Mouse (Mus musculus): ENCODE data around the gene Atxn3.

The Atxn3 gene

DNA sequence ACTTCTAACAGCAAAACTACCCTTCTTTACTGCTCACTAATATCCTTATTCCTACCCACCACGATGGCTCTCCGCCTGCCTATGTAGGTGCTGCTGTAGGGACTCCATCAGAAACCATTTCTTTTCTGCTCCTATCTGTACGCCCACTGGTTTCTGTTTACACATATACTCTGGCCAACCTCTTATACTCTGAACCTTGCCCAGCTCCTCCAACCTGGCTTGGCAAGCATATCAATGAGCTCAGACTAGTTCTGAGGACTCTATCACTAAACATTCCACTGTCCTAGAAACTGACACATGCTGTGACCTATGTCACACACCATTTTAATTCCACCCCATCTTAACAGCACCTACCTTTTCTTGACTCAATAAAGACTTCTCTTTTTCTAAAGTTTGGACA lies 68.7 kb downstream of the Atxn3 start:
- no peak for DNase-seq (ENCODE audit: low spot score)

DNA sequence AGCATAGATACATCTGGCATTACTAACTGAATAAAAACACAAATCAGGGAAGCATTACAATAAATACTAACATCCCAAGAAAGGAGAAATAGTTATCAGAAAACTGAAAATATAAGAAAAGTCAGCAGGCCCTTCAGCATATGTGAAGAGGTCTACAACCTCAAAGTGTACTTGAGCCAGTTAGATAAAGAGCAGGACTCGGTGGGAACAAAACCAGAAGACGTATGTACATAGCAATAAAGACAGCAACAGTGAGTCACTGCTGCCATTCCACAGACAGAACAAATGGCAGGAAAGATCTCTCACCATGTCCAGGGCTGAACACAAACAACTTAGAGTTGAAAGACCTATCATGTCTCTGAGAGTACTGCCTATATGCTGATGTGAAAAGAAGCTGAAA lies 69.7 kb downstream of the Atxn3 start:
- no peak for DNase-seq (ENCODE audit: low spot score)

DNA sequence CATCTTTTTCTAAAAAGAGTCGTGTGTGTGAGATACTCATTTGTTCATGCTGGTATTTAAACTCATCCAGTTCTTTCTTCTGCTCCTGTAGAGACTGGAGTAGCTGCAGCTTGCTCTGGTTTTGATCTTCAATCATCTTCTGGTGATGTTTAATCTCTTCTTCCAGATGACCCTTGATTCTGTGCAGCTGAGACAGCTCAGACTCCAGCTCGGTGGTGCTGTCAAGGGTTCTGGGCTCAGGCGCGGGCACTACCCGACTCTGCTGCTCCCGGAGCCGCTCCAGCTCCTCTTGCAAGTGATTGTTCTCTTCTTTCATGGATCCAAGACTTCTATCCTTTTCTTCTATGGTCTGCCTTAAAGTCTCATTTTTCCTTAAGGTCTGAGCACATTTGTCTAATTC lies 73.1 kb downstream of the Atxn3 start:
- DNase-seq (ENCODE audit: low spot score): no peak

DNA sequence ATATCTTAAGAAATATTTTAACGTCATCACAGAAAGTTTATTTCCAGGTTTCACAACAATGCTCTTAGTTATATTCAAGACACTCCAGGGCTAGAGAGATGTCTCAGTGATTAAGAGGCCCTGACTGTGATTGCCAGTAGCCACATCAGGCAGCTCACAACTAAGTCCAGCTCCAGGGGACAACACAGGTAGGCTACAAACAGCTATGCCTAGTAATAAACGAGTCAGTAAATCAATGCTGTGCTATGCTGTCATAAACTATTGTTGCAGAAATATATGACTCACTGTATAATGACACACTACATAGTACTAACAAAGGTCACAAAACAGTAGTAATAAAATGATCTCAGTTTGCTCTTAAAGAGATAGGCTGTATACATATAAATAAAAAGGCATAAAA lies 81.7 kb downstream of the Atxn3 start:
- DNase-seq (ENCODE audit: low spot score): no peak

DNA sequence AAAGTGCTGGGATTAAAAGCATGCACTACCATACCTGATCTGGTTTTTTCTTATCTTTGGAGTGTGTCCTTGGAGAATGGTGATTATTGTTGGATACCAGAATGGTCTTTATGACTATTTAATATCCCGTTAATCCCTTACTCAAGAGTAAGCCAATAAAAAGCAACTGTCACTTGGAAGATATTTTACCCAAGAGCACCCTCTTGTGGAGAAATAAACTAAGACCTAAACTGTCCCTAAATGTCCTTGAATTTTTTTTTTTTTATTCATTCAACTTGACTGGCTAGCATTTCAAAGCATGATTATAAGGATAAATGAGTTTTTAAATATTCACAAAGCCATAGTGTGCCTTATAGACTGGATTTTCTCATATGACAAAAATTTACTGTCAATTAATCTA lies 82.9 kb downstream of the Atxn3 start:
- DNase-seq (ENCODE audit: low spot score): no peak
